Mouse (Mus musculus) macrophage (primary cell): ENCODE measurements around the gene Pou6f1. TPM values are rescaled to one million over a fixed set of nuclear protein-coding genes. Genes with fewer than 3 reads are reported as not detected.
A peak's percentile ranks its signal among the peaks of the same experiment; 100 is the strongest.
"Not testable (repeated sequence)": the region's sequence is repeated elsewhere in the genome, so short reads cannot be mapped to it uniquely, and the experiment has no call there.

ENCODE experiments used
- H3K27ac ChIP-seq: fragments of 350-480 bp; formaldehyde crosslinking; 2 replicates; pipeline ENCODE4 v1.9.0; 2021
- H3K36me3 ChIP-seq: fragments of 350-480 bp; formaldehyde crosslinking; 2 replicates; pipeline ENCODE4 v1.9.0; 2021; ENCODE audit errors: inconsistent target
- H3K4me3 ChIP-seq: fragments of 350-480 bp; formaldehyde crosslinking; 2 replicates; pipeline ENCODE4 v1.9.0; 2021; ENCODE audit errors: inconsistent target
- H3K79me2 ChIP-seq: fragments of 350-480 bp; formaldehyde crosslinking; 2 replicates; pipeline ENCODE4 v1.9.0; 2021; ENCODE audit errors: inconsistent target
- WGBS: methylation state at CpG from one replicate; pipeline ENCODE4 v1.1.7; 2026; ENCODE audit warnings: inconsistent platforms; ENCODE audit not compliant: missing documents; 5-methylcytosine and 5-hydroxymethylcytosine counted together
- polyA plus RNA-seq: library from polyadenylated mRNA; stranded (reverse); fragments of 250-400 nt; gene quantifications from 3 replicates; pipeline ENCODE4 v1.2.4, GENCODE M21; 2018; ENCODE audit warnings: inconsistent platforms

The Pou6f1 gene
- polyA plus RNA-seq, 1 experiment from 2014 or later: 11.4 TPM

DNA sequence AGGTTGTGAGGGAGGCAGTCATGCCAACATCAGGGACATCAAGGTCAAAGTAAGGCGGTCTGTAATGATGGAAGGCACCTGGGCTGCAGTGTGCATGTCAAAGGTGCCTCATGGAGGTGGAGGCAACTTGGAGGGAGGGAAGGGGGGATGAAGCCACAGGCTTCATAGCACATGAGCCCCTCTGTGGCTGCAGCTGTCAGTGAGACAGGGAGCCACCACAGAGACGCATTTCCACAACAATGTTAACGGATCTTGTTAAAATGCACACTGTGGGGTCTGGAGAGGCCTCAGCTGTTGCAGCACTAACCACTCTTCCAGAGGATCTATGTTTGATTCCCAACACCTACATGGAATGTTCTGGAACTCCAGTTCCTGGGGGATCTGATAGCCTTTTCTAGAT lies 30.3 kb upstream of the Pou6f1 start:
- 92% methylated on average over 3 of the region's 3 CpGs for WGBS
- Histone ChIP-seq H3K36me3 (no peaks in the 10 kb centered on the region), H3K27ac (no peak overlapping the region), H3K79me2 (no peaks in the 10 kb centered on the region; the same call in 1 of the 2 replicates), H3K4me3 (no peak overlapping the region)

DNA sequence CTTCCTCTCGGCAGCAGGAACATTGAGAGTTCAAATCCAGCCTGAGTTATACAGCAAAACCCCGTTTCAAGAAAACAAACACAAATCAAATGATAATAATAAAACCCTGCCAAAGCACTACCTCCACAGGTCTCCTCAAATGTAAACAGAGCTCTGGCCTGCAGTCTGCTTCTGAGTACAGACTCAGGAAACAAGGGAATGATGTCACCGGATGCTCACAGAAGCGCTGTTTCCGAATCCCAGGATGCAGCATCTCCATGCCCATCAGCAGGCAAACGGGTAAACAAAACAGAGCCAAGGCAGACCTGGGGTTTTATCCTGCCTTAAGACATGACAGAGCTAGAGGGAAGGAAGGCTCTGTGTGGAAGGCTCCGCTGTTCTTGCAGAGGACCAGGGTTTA lies 29.0 kb upstream of the Pou6f1 start:
- 68% methylated on average over 5 of the region's 7 CpGs for WGBS
- Histone ChIP-seq H3K4me3 (no peak overlapping the region), H3K27ac (no peak overlapping the region), H3K36me3 (no peaks in the 10 kb centered on the region), H3K79me2 (peaks cover 2% of the 10 kb centered on the region; the same call in 1 of the 2 replicates)

DNA sequence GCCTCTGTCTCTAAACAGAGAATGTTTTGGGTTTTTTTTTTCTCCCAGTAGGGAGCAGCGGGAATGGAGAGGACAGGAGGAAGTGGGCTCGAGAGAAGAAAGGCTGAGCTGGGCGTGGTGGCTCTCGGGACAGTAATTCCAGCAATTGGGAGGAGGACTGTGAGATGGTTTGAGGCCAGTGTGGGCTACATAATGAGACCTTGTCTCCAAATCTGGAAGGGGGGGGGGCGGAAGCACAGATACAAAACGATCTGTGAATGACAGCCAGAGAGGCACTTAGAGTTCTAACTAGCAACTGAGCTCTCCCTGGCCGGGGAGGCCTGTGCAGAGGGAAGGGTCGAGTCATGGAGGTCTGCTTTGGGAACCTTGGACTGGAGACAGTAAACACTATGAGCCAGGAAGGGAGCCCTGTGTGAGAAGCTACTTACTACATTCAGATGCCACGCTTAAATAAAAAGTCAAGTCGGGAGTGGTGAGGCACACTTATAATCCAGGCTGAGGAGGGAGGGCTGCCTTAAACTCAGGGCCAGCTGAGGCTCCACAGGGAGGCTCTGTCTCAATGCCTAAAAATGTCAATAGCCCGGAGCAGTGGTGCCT lies 28.1 kb upstream of the Pou6f1 start:
- WGBS: 81% methylated on average over 11 of the region's 11 CpGs
- H3K79me2 ChIP-seq: peaks cover 8% of the 10 kb centered on the region; the same call in 1 of the 2 replicates
- H3K27ac ChIP-seq: no peak overlapping the region
- H3K4me3 ChIP-seq: no peak overlapping the region
- no peaks in the 10 kb centered on the region for H3K36me3 ChIP-seq

DNA sequence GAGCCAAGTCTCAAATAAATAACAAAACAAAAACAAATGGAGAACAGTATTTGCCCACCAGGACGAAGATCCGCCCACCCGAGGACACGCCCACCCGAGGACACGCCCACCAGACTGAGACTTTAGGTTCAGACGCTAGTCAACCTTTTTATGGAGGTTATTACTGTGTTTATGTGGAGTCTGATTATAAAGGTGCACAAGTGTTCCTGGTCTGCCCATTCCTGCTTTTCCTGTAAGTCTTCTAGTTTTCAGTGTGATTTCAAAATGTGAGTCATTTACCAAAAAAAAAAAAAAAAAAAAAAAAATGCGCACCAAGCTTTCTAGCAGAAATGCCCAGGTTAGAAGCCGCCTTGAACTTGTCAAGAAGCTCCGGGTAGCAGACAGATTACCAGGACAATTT lies 27.5 kb upstream of the Pou6f1 start:
- Histone ChIP-seq H3K27ac (no peak overlapping the region), H3K4me3 (no peak overlapping the region), H3K36me3 (no peaks in the 10 kb centered on the region), H3K79me2 (peaks cover 8% of the 10 kb centered on the region; the same call in 1 of the 2 replicates)
- 68% methylated on average over 10 of the region's 10 CpGs for WGBS

DNA sequence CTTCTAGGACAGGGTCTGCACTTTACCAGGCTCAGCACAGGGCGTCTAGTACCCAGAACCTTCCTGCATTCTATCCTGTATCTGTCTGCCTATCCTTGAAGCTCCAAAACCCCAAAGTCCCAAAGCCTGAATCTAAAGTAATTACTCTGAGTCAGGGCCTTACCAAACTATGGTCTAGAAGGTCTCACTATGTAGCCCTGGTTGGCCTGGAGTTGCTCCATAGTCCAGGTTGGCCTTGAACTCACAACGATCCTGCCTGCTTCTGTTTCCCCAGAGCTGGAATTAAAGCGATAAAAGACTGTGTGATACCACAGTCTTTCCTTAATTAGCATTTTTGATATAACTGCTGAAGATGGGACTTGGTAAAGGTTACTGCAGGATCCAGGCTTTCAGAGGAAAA lies 24.7 kb upstream of the Pou6f1 start:
- Histone ChIP-seq H3K36me3 (peaks cover 12% of the 10 kb centered on the region; the same call in 1 of the 2 replicates), H3K4me3 (no peak overlapping the region), H3K27ac (no peak overlapping the region), H3K79me2 (peaks cover 12% of the 10 kb centered on the region; the same call in 1 of the 2 replicates)
- WGBS: 96% methylated on average over 3 of the region's 3 CpGs

DNA sequence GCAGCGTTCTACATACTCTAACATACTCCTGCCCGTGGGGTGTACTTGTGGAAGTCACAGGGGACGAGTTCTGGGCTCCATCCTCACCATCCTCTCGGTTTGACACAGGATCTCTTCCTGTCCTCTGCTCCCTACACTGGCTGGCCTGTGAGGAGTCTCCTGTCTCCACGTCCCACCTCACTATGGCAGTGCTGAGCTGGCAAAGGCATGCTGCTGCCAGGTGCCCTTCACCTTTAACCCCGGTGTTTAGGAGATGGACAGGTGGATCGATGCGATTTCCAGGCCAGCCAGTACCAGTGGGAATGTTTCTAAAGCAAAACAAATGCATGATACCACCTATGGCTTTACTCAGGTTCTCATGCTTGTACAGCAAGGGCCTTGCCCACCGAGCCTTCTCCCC lies 24.0 kb upstream of the Pou6f1 start:
- WGBS: 90% methylated on average over 9 of the region's 9 CpGs
- H3K36me3 ChIP-seq: peaks cover 18% of the 10 kb centered on the region; the same call in 1 of the 2 replicates
- peaks cover 19% of the 10 kb centered on the region for H3K79me2 ChIP-seq
- no peak overlapping the region for H3K27ac ChIP-seq
- H3K4me3 ChIP-seq: no peak overlapping the region

DNA sequence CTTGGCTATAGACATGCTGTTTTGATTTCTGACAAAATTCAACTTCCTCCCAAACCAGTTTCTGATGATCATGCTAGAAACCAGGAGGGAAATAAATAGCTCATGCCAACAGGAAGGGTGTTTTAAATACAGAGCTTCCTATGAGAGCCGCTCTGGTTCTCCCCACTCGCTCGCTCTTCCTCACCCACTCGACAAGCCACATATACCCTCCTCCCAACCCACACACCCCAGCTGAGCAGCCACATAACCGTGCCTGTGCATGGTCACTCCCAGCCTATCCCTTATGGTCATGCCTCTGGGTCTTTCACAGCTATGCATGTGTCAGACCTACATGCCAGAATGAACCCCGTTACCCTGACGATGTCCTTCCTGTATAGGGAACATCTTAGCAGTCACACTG lies 22.4 kb upstream of the Pou6f1 start:
- peaks cover 31% of the 10 kb centered on the region; the same call in 1 of the 2 replicates for H3K36me3 ChIP-seq
- H3K79me2 ChIP-seq: peaks cover 35% of the 10 kb centered on the region
- peak overlapping the region; percentile 81 for H3K27ac ChIP-seq
- 2% methylated on average over 7 of the region's 7 CpGs for WGBS
- no peak overlapping the region; the same call in 1 of the 2 replicates for H3K4me3 ChIP-seq

DNA sequence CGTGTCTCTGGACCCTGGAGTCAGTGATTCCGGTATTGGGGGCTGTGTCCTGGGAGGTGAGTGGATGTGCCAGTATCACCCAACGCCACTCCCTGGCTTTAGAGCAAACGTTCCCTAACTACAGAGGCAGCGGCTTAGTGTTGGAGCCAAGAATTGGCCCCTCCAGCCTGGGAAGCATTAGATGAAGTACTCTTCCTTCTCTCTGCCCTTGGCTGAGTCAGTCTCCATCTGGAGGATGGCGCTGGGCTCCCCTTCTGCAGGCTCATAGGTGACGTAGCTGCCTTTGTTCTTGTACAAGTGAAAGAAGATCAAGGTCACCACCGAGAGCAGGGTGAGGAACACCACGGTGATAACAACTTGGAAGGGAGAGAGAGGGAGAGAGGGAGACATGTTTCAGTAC lies 21.9 kb upstream of the Pou6f1 start:
- Histone ChIP-seq H3K27ac (peak overlapping the region; percentile 81), H3K79me2 (peaks cover 40% of the 10 kb centered on the region), H3K36me3 (peaks cover 31% of the 10 kb centered on the region; the same call in 1 of the 2 replicates)
- 60% methylated on average over 6 of the region's 9 CpGs for WGBS
- H3K4me3 ChIP-seq: not testable (repeated sequence)

DNA sequence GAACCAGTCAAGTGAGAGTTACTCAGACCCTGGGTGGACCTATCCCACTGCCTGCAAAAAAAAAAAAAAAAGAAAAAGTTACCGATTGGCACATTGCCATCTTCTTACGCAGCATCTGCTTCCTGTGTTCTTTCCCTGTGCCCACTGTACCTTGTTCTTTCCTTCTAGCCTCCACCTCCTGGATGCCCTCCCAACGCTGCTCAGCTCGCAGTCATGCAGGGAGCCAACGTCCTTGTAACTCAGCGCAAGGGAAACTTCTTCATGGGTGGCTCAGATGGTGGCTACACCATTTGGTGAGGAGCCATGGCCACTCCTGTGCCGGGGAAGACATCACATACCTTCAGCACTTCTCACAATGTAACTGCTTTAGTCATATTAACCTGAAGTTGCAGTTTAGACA lies 19.4 kb upstream of the Pou6f1 start:
- peaks cover 31% of the 10 kb centered on the region; the same call in 1 of the 2 replicates for H3K36me3 ChIP-seq
- H3K4me3 ChIP-seq: no peak overlapping the region
- H3K79me2 ChIP-seq: peaks cover 47% of the 10 kb centered on the region
- no peak overlapping the region for H3K27ac ChIP-seq
- 50% methylated on average over 7 of the region's 7 CpGs for WGBS

DNA sequence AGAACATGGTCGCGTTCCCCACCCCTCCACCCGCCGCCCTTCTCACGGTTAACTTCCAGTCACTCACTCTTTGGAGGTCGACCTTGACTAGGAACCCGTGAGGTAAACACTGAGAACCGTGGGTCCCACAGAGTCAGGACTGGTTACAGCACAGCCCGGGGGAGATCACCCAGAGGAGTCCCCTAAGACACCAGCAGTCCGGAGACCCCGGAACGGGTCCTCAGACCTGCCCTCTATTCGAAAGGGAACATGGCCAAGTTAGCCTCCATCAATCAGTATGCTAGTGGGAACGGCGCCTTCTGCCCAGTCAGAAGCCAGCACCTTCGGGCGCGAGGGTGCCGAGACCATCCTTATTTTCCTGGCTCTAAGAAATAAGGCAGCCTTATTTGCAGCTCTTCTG lies 16.4 kb upstream of the Pou6f1 start:
- Histone ChIP-seq H3K4me3 (peak overlapping the region; percentile 90), H3K36me3 (peaks cover 31% of the 10 kb centered on the region; the same call in 1 of the 2 replicates), H3K79me2 (peaks cover 40% of the 10 kb centered on the region), H3K27ac (peak overlapping the region; percentile 78)
- WGBS: under 1% methylated on average over 19 of the region's 19 CpGs

DNA sequence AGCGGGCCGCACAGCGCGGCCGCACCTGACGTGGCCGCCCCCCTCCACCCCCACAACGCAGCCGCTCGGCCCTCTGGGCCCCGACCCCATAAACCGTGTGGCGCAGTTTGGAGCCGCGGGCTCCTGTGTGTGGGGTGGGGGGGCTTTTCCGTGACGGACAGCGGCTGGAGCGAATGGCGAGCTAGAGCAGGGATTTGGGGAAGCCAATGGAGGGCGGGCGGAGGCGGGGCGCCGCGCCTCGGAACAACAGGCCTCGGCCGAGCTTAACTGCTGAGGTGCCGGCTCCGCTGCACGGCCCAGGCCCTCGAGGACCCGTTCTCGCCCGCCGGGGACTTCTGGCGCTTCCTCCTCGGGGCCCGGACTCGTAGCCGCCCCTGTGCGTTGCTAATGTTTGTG lies 16.0 kb upstream of the Pou6f1 start:
- Histone ChIP-seq H3K79me2 (peaks cover 40% of the 10 kb centered on the region), H3K4me3 (peak overlapping the region; percentile 90), H3K27ac (peak overlapping the region; percentile 78), H3K36me3 (peaks cover 31% of the 10 kb centered on the region; the same call in 1 of the 2 replicates)
- 0% methylated on average over 41 of the region's 43 CpGs for WGBS

DNA sequence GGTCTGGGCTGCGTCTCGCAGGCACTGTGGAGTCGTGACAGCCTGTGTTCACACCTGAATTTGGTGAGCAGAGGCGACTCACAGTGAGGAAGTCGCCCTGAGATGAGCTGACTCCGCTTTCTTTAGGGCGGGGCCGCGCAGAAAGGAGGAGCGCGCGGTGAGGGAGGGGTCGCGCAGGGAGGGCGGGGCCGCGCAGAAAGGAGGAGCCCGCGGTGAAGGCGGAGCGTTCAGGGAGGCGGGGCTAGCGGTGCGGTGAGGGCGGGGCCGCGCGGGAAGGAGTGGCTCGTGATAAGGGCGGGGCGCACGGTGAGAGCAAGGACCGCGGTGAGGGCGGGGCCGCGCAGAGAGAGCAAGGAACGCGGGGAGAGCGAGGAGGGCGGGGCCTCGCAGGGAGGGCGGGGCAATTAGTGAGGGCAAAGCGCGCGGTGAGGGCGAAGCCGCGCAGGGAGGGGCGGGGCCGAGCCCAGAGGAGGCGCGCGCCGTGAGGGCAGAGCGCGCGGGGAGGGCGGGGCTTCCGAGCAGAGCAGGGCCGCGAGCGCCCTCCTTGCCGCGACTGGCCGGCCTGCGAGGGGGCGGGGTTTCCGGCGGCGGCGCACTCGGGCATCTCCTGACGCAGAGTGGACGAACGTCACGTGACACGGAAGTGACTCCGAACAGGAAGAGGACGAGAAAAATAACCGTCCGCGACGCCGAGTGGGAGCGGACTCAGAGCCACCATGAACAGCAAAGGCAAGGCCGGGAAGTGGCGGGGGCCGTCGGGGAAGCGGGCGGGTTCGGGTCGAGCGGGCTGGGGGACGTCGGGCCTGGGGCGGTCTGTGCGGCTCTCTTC lies 15.4 kb upstream of the Pou6f1 start, which contains the start of gene Dazap2:
Dazap2 (plus strand) TSS at position 354 of the 829 bp plus-strand sequence.
- peak within 1 kb of the TSS; percentile 90 for H3K4me3 ChIP-seq
- peak within 1 kb of the TSS; percentile 80 for H3K27ac ChIP-seq
- peaks cover 28% of the 10 kb centered on the region; the same call in 1 of the 2 replicates for H3K36me3 ChIP-seq
- under 1% methylated on average over 70 of the region's 99 CpGs for WGBS
- peaks cover 40% of the 10 kb centered on the region for H3K79me2 ChIP-seq

DNA sequence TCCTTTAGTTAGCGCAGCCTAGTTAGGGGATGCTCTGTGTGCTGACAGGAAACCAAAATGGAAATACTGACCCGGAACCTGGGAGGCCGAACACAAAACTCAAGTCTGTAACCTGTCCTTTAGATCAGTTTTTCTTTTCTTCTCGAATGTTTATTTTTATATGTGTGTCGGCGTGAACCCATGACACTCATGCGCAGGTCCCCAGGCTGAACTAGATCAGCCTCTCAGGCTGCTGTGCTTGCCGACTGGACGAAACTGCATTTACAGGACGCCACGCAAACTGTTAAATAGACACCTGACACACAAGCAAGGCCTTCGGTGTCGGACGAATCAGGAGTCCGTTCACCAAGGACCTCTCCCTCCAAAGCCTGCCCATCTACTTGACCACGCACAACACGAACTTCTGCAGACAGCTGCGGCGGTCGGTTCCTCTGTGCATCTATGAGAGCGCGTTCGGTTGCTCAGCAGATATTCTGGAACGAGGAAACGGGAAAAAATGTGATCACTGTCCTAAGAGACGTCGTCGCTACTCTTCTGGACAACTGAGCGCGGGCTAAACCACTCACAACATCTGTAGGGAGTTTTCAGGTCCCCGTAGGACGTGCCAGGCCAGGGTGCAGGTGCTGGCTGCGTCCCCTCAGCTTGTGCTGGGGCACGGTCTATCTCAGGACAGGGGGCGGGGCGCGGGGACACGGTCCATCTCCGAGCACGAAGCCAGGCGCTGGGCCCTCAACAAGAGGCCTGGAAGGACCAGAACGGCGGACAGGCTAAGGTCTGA lies 14.6 kb upstream of the Pou6f1 start:
- WGBS: 18% methylated on average over 43 of the region's 43 CpGs
- Histone ChIP-seq H3K27ac (peak overlapping the region; percentile 80), H3K4me3 (peak overlapping the region; percentile 41), H3K36me3 (peaks cover 20% of the 10 kb centered on the region; the same call in 1 of the 2 replicates), H3K79me2 (peaks cover 35% of the 10 kb centered on the region)

DNA sequence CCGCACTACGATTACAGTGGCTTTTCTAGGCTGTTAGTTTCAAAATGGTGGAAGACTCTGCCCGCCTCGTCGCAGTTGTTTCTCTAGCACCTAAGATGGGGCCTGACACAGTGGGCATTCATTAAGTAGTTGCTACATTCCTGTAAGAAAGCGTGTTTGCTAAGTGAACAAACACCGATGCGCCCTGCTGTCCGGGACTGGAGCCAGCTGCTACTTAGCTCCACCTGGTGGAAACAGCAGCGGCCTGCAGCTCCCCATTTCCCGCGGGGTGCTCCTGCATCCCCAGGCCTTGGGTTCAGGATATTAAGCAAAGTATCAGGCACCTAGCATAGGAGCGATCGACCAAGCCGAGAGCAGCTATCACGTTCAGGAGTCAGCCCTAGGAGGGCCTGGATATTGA lies 13.8 kb upstream of the Pou6f1 start:
- H3K4me3 ChIP-seq: no peak overlapping the region
- H3K36me3 ChIP-seq: peaks cover 11% of the 10 kb centered on the region; the same call in 1 of the 2 replicates
- peaks cover 27% of the 10 kb centered on the region for H3K79me2 ChIP-seq
- WGBS: 14% methylated on average over 16 of the region's 16 CpGs
- H3K27ac ChIP-seq: no peak overlapping the region
